Mouse (Mus musculus) urinary bladder, postnatal 36 days (tissue): ENCODE data around the gene Gm17387.
"Not testable (repeated sequence)": the region's sequence is repeated elsewhere in the genome, so short reads cannot be mapped to it uniquely, and the experiment has no call there.

ENCODE experiments used
- DNase-seq, 2 experiments: peaks; one replicate each; pipeline ENCODE4 v3.0.0; 2022; ENCODE audit warnings: low spot score in 2 of 2, mixed read lengths in 1 of 2

Gm17387 gene

DNA sequence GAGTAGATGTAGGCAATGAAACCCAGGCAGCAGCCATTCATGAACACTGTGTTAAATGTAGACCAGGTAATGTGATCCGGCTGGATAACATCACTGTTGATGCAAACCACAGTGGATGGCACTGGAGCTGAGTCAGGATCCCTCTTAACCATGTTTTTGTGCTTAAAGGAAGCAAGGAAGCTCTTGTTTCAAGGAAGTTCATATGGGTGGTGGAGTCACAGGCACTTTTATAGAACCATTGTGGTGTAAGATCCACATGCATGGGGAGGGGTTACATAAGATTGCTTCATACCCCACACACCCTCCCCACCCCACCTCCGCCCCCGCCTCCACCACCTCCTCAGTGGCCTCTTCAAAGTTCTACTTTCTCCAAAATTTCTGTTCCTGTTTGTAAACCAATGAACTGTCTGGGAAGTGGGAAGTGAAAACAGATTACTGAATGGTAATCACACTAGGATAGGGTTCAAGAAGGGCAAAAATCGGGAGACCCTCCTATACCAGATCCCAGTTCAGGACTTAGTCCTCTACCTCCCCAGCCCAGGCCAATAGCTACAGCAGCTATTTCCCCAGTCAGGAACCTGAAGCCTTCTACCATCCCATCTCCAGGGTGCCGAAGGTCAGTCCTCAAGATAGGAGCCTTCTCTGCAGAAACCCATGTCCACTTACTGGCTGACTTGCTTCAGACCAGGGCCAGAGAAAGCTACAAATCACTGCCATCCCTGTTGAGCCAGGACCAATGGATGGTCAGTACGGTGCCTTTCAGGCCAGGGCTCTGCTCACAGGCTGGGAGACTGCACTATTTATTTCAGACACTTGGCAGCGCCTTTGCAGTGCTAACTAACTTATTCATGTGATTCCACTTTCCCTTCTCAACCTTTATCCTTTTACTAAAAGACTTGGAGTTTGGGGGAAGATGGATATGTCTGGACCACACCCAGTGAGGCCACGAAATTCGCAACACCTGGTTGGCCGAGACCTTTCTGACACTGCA is 11.9 kb upstream of the Gm17387 start:
- no peak for DNase-seq

DNA sequence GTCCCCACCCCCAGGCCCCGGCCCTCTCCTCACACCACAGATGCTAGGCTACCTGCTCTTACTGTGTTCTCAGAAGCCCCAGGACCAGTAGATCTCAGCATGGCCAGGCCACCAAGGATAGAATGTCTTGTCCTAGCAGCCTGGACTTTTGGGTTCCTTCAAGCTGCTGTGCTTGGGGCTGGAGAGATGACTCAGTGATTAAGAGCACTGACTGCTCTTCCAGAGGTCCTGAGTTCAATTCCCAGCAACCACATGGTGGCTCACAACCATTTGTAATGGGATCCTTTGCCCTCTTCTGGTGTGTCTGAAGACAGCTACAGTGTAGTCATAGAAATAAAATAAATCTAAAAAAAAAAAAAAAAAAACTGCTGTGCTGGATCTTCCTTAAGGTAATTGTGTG is 11.1 kb upstream of the Gm17387 start, which contains the start of gene Ifitm6:
Ifitm6 (minus strand) TSS at position 101 of the 400 bp plus-strand sequence.
- not testable (repeated sequence) for DNase-seq

DNA sequence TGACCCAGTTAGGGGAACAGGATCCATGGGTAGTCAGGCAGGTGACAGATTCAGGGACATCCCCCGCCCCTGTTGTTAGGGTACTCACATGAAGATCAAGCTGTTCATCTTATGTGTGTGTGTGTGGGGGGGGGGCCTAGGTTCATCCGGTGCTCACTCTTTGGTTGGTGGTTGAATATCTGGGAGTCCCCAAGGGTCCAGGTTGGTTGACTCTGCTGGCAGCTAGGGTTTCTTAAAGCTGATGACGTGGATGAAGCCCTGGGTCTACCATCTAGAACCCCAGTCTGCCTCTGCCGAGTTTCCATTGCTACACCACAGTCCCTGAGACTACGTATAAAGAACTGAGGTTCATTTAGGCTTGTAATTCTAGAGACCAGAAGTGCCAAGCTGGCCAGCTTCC is 9.9 kb upstream of the Gm17387 start:
- no peak for DNase-seq

DNA sequence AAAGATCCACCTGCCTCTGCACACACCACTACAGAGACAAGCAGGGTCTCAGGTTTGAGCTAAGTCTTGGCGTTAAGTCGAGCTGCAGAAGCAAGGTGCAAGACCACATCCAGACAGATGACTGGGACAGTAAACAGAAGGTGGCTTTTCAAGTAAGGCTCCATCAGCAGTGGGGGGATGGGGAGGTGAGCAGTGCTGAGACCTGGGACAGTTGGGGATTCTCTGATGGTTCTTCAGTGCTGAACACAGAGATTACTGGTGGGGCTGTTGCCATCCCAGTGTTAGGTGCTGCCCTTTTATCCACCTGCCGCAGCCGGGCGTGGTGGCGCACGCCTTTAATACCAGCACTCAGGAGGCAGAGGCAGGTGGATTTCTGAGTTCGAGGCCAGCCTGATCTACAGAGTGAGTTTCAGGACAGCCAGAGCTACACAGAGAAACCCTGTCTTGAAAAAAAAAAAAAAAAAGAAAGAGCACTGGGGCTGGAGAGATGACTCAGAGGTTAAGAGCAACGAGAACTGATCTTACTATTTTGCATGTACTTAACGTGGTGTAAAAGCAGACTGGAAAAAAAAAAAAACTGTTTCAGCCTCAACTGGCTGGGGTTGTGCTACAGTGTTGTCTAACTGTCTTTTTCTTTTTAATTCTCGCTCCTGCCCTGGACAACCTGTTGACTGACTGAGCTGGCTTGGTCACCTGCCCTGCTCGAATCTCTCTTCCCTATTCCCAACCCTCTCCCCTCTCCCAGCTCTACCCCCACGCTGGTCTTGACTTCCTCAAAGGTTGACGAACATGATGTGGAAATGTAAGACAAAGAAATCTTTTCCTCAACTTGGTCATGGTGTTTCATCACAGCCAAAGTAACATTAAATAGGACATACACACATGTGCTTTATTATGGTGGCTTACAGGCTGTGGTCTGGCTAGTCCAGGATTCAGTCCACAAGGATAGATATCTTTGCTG is 7.2 kb upstream of the Gm17387 start:
- no peak for DNase-seq

DNA sequence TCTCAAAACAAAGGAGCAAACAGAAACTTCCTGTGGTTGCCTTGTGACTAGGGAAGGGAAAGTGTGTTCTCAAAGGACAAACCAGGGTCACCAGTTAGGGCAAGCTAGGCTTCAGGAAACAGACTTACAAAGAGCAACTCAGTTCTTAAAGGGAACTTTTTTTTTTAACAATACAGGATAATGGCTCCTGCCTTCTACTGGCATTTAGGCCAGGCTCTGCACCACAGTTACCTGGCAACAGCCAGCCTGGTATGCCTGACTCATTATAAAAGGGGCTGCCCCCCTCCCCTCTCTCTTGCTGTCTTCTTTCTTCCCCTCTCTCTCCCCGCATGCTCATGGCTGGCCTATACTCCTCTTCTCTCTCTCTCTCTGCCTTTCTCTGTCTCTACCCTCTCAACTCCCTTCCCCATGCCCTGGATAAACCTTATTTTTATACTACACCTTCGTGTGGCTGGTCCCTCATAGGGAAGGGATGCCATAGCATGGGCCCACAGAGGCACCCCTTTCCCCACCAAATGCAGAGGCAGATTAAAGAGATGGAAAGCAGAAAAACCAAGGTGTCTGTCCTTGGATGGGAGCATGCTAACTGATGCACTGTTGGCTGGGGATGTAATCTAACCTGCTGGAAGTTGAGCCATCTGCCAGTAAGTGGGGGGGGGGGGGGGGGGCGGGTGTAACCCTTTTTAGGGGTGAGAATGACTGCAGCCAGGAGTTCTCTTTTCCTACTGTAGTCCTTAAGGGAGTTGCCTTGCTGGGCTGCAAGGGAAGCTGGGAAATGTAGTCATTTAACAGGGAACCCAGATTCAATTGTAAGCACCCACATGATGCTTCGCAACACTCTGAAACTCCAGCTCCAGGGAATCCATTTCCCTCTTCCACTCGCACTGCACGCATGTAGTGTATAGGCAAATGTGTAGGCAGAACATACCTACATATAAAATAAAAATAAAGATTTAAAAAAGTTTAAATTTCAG is 3.8 kb upstream of the Gm17387 start:
- DNase-seq = no peak

DNA sequence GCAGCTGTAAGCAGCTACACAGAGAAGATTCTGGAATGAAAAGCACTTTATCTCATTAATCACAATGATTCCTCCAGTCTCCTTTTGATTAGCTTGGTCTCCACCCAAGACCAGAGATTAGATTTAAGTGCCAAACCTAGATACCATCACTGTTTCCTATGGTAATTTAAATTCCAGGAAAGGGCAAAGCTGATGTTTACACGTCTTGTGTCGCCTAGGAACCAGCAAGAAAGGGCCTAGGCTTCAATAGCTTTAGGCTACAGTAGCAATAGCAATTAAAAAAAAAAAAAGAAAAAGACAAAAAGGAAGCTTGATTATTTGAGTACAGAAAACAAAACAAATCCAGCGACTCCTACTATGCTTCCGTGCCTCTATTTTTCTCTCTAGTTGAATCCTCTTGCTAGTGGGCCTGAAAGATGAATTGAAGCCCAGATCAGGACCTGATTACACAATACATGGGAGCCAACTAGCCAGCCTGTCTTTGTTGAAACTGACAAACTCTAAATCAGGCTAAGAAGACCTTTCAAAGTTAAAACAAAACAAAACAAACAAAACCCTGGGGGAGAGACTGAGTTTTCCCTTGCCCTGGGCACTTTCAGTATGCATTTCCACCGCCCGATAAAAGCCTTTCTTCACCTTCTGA is 2.7 kb upstream of the Gm17387 start:
- no peak for DNase-seq

DNA sequence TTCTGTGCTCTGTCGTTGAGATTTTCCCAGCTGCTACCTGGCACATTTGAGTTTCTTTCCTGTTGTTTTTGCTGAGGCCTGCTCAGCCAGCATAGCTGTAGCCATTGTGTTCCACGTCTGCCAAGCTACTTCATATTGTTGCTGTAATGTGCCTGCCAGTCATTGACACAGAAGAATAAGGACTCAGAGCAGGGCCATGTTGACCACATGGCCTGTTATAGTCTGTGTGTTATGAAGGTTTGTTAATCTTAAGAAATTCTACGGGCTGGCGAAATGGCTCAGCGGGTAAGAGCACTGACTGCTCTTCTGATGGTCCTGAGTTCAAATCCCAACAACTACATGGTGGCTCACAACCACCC is 2.2 kb upstream of the Gm17387 start:
- DNase-seq = no peak

DNA sequence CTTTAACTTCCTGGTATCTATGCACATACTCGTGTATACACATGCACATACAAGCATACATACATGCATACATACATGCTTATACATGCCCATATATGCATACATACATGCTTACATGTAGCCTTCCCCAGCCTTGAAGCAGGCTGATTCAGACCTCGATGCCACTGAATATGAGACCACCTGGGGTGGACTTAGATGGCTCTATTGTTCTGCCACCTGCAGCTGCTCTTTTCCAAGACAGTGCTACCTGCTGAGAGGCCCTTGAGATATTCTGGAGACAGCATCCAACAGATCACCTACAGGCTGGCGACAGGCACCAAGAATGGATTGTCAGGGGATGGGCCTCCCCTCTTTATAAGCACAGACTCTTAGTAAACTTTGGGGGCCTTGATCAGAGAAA is 1.5 kb downstream of the Gm17387 start:
- no peak for DNase-seq

DNA sequence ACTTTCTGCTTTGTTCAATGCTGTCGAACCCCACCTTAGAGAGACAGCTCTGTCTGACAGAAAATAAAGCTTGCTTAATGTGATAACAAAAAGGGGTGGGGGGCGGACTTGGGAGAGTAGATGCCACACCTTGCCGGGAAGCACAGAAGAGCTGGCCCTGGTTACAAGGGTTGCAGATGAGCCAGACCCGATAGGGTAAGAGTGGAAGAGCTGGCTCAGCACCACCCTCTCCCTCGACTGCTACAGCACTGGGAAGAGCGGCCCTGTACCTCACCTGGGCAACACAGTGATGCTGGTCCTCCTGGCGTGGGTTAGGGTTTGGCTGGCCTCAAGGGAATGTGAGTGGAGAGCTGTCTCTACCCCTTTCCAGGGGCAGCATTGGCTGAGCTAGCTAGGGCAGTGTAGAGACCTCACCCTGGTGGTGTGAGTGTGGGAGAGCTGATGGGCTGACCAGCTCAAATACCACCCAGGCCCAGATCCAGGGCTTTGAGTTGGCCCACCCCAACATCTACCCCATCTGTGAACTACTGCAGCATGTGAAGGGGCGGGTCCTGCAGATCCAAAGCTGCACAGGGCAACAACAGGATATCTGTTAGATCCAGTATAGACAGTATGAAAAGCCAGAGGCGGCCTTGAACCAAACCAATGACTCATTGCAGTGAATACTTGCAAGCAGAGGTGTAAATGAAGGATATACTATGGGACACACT is 3.7 kb downstream of the Gm17387 start:
- no peak for DNase-seq

DNA sequence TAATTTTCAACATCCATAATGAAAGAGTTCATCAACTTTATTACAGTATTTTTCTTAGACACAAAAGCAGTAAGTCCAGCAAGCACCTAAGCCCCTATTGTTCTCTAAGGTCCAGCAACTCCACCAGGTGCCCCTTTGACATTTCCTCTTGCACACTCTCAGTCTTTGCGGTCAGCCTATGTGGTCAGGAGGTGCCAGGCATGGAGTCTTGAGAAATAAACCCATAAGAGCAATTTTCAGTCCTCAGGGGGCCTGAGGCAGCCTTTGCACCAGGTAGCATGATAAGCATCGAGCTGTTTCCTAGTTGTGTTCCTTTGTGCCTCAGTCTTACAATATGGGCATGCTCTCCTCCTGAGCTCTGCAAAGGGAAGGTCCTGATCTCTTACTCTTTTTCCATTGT is 7.7 kb downstream of the Gm17387 start:
- DNase-seq = not testable (repeated sequence)

DNA sequence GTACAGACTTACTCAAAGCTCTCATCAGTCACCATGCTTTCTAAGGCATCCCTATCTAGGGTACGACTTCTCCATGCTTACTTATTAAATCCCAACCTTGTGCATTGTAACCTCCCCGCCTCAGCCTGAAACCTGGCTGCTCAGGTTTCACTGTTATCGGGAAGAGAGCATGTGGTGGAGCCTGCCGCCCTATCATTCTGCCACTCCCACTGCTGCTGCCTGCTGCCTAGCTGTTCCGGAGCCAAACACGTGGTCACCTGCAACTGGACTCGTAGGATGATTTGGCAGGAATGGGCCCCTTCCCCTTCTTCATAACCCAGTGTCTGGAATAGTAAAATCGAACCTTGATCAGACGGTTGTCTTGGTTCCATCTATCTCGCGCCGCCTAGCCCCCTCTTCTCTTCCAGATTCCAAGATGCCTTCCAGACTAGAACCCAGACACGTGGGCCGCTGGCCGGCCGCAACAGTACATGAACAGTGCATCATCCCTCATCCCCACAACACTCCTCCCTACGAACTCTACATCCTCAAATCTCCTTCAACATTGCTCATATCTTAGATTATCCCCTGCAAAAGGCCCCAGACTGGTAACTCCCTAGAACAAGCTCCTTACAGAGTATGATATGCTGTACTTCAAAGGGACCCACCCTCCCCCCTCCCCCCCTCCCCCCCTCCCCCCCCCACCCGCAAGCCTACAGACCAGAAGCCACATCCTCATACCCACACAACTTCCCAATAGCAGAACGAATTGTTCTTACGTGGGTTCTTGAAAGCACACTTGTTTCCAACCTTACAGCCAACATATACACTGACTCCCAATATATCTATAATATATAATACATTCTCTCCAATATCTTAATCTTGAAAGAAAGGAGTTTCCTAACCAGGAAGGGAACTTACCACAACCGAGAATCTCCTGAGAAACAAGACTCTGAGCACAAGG is 9.4 kb downstream of the Gm17387 start:
- DNase-seq = no peak

DNA sequence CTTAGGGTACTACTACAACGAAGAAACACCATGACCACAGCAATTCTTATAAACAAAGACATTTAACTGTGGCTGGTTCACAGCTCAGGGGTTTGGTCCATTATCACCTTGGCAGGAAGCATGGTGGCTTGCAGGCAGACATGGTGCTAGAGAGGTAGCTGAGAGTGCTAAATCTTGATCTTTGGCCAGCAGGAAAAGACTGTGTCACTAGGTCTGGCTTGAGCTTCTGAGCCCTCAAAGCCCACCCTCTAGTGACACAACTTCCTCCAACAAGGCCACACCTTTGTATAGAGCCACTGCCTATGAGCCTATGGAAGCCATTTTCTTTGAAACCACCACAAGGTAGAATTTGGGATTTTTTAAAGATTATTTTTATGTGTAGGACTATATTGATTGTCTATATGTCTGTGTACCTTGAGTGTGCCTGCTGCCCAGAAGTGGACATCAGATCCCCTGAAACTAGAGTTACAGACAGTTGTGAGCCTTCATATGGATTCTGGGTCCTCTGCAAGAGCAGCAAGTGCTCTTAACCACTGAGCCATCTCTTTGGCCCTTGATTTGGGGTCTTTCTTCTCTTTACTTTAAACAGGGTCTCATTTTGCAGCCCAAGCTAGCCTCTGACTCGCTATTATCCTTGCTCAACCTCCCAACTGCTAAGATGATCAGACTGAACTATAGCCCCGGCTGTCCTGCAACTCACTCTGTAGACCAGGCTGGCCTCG is 10.6 kb downstream of the Gm17387 start:
- DNase-seq = no peak

DNA sequence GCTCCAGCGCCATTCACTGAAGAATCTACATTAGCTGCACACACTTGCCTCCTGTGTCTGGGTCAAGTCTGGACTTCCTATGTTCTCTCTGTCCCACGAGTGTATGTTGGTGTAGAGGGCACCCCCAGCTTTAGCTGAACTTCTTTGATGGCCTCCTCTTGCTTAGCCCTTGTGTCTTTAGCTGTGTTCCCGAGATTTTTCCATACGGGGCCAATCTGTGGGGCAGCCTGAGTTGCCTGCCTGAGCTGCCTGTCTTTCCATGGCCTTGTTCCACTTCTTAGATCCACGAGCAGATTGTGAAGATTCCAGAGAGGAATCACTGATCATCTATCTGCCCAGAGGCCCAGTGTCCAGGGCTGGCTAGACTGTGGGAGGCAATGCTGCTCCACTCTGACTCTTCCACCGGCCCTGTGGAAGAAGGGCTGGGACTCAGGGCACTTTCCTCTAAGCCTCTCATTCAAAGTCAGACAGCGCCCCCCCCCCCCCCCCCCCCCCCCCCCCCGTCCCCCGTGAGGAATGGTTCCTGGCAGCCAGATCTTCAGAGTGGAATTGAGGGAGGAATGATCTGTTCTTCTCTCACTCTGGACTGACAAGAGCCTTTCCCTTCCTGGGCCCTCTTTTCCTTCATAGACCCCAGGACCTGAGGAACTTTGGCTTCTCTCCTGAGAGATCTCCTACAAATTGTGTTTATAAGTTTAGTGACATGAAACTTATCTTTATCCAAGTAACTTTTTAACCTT is 12.1 kb downstream of the Gm17387 start:
- DNase-seq = no peak

DNA sequence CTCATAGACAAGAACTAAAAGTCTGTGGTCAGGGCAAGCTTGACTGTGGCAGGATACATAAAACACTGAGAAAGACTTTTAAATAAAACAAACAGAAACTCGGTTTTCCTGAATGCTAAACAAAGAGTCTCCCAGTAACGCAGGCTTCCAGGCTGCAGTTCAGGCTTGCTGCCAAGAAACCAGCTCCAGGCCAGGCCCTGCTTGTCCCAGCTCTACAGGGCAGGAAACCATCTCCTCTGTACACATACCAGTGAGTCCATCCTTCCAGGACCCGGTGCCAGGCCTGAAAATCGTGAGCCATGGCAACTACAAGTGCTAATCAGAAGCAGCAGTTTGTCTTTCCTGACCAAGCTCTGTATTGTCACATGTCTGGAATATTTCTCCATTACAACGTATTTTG is 12.7 kb downstream of the Gm17387 start:
- peak; percentile 67 to 82 for DNase-seq

DNA sequence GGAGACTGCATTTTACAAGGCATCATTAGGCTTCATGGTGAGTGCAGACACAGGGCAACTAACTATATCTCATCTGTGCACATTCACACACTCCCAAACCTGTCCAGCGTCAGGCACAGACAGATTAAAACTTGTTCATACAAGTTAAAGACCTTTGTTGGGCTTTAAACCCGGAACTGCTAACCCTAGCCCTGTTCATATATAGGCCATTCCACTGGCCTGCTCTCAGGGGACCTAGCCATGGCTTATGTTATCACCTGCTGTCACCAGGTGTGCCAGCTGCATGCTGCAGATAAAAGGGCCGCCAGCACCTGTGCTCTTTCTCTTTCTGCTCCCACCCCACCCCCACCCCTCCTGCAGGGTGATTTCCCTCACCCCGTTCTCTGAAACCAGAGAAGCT is 13.6 kb downstream of the Gm17387 start:
- DNase-seq = no peak

DNA sequence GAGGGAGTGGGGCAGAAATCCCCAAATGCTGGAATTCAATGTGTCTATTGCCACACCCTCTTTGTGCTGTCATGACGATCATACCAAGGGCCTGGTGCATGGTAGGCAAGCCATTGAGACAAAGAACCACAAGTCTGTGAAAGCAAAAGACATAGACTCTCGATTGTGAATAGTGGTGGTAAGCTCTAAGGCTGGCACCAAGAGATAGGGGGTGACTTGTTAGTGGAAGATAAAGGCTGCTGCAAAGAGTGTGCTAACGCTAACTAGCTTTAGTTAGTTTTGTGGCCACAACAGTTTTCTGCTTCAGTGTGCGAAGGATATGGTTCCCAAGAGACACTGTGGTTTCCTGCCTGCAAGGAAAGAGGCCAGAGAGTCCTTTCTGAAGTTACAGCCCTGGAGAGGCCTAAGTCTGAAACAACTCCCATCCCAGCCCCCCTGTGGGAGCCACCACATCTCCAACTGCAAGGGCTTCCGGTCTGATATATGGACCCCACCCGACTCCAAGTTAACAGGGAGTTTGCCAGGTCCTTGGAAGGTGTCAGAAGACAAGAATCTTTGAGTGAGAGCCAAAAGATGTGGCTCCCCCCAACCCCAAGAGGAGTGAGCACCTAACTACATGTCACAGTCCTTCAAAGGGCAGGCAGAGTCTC is 18.1 kb downstream of the Gm17387 start:
- DNase-seq = no peak
